Mouse (Mus musculus) hindbrain, embryonic 11.5 days (tissue): ENCODE data around the gene Srgap1. TPM values are rescaled to one million over a fixed set of nuclear protein-coding genes. Genes with fewer than 3 reads are reported as not detected.

Experiments used
- ATAC-seq: fragments of 200-750 bp; cut with Nextera tagmentation; 2 replicates; pipeline ENCODE4 v1.8.0; 2017; ENCODE audit warnings: mild to moderate bottlenecking, moderate TSS enrichment, moderate library complexity; ENCODE audit not compliant: low FRiP score
- DNase-seq: peaks from one replicate; pipeline ENCODE4 v3.0.0-alpha.2; 2015; ENCODE audit warnings: low spot score
- H3K27ac ChIP-seq: fragments of 300-500 bp; sonication (generic); 2 replicates; pipeline ENCODE4 v1.5.1; 2014; ENCODE audit warnings: mild to moderate bottlenecking, low read depth, low read length
- H3K27me3 ChIP-seq: fragments of 300-500 bp; sonication (generic); 2 replicates; pipeline ENCODE4 v1.6.1; 2014; ENCODE audit warnings: mild to moderate bottlenecking, low read length, moderate library complexity, mixed read lengths; ENCODE audit not compliant: control insufficient read depth, insufficient read depth
- H3K36me3 ChIP-seq: fragments of 300-500 bp; sonication (generic); 2 replicates; pipeline ENCODE4 v1.6.1; 2014; ENCODE audit warnings: mild to moderate bottlenecking, low read length, moderate library complexity, mixed read lengths; ENCODE audit not compliant: control insufficient read depth, insufficient read depth
- H3K4me1 ChIP-seq: fragments of 300-500 bp; sonication (generic); replicated peaks from 2 replicates; pipeline ENCODE4 v1.6.1; 2014; ENCODE audit warnings: low read length, mixed read lengths; ENCODE audit not compliant: control insufficient read depth, insufficient read depth
- H3K4me2 ChIP-seq: fragments of 300-500 bp; sonication (generic); replicated peaks from 2 replicates; pipeline ENCODE4 v1.6.1; 2014; ENCODE audit warnings: mild to moderate bottlenecking, low read depth, low read length
- H3K4me3 ChIP-seq: fragments of 300-500 bp; sonication (generic); 2 replicates; pipeline ENCODE4 v1.5.1; 2014; ENCODE audit warnings: low read depth, low read length
- H3K9ac ChIP-seq: fragments of 300-500 bp; sonication (generic); 2 replicates; pipeline ENCODE4 v1.6.1; 2014; ENCODE audit warnings: low read depth, low read length
- H3K9me3 ChIP-seq: fragments of 300-500 bp; sonication (generic); 2 replicates; pipeline ENCODE4 v1.6.1; 2016; ENCODE audit warnings: low read length; ENCODE audit not compliant: control insufficient read depth
- WGBS: fragments of 180-500 bp; shearing (Covaris S2); extraction: QIAGEN DNeasy Blood & Tissue Kit; methylation state at CpG from one replicate; pipeline ENCODE4 v1.1.7; 2014; 5-methylcytosine and 5-hydroxymethylcytosine counted together
- polyA plus RNA-seq: library from polyadenylated mRNA; unstranded; fragments of >200 nt; fragmentation: Nextera tagmentation; extraction: Ambion mirVana; gene quantifications from 2 replicates; pipeline ENCODE4 v1.2.1, GENCODE M21; 2014

The Srgap1 gene
- polyA plus RNA-seq, 1 experiment from 2014 or later = 26.5 TPM

DNA sequence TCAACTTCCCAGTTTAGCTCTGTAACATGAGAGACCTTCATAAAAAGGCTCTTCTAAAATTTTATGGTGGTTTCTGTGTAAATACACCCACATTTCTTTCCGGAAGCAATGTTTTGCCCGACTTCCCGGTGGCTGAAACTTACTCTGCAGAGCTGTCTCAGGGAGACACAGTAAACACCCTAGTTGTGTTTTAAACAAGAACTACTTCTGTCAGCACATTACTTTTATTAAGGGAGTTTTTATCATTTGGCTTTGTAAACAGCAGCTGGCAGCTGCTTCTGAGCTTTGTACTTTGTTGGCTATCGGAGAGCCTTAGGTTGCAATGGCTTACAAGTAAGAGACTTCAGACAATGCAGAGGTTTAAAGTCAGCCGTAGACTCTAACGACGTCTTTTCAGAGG lies 17.4 kb downstream of the Srgap1 start:
- ATAC-seq = no peak
- no peaks in the 10 kb centered on the region for H3K36me3 ChIP-seq
- H3K27ac ChIP-seq = no peak overlapping the region
- H3K4me3 ChIP-seq = no peak overlapping the region
- no peaks in the 10 kb centered on the region for H3K27me3 ChIP-seq
- DNase-seq = no peak
- H3K4me2 ChIP-seq = no peak overlapping the region
- no peaks in the 10 kb centered on the region for H3K4me1 ChIP-seq
- WGBS = 85% methylated on average over 7 of the region's 7 CpGs
- no peaks in the 10 kb centered on the region for H3K9me3 ChIP-seq
- no peak overlapping the region for H3K9ac ChIP-seq

DNA sequence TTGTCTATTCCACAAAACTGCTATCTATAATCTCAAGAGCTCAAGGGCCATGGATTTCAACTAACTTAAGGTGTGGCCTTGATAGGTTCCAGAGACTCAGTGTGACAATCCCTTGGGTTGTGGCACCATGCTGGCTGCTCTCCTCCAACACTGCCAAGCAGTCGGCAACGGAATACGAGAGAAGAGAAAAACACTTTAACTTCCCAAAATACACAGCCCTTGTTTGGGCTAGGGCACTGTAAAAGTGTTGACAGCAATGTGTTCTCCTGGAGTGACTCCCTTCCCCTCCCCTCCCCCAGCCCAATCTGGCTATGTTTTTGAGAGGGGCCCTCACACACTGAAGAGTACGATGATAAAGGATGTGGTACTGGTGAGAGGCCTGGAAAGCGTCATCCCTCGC lies 21.9 kb downstream of the Srgap1 start:
- no peaks in the 10 kb centered on the region for H3K27me3 ChIP-seq
- ATAC-seq (no peak), DNase-seq (no peak)
- H3K27ac ChIP-seq = no peak overlapping the region
- no peak overlapping the region for H3K4me3 ChIP-seq
- H3K4me2 ChIP-seq = no peak overlapping the region
- no peaks in the 10 kb centered on the region for H3K9me3 ChIP-seq
- 76% methylated on average over 6 of the region's 6 CpGs for WGBS
- H3K9ac ChIP-seq = no peak overlapping the region
- H3K36me3 ChIP-seq = peaks cover 5% of the 10 kb centered on the region; the same call in 1 of the 2 replicates
- H3K4me1 ChIP-seq = no peaks in the 10 kb centered on the region

DNA sequence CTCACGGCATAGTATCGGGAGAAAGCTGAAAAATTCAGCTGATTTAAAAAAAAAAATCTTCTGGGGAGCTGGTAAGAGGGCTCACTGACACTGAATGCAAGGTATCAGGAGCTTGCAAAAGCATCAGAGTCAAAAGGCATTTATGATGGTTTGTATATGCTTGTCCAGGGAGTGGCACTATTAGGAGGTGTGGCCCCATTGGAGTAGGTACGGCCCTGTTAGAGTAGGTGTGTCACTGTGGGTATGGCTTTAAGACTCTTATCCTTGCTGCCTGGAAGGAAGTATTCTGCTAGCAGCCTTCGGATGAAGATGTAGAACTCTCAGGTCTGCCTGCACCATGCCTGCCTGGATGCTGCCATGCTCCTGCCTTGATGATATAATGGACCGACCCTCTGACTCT lies 26.2 kb downstream of the Srgap1 start:
- no peak for ATAC-seq
- WGBS = 95% methylated on average over 5 of the region's 5 CpGs

GRCm38 (mm10) chr10:122020255-122020654 lies 26.9 kb downstream of the Srgap1 start:
- H3K4me3 ChIP-seq = no peak overlapping the region
- H3K36me3 ChIP-seq = peaks cover 5% of the 10 kb centered on the region; the same call in 1 of the 2 replicates
- 90% methylated on average over 5 of the region's 5 CpGs for WGBS
- H3K27ac ChIP-seq = no peak overlapping the region
- no peaks in the 10 kb centered on the region for H3K27me3 ChIP-seq
- ATAC-seq (no peak), DNase-seq (no peak)
- H3K4me1 ChIP-seq = peaks cover 4% of the 10 kb centered on the region; the same call in 1 of the 2 replicates
- no peak overlapping the region for H3K9ac ChIP-seq
- no peaks in the 10 kb centered on the region for H3K9me3 ChIP-seq
- no peak overlapping the region for H3K4me2 ChIP-seq

More for the DNA sequence above, 26.2 kb downstream of the Srgap1 start:
- peaks cover 4% of the 10 kb centered on the region; the same call in 1 of the 2 replicates for H3K4me1 ChIP-seq
- no peak for DNase-seq
- H3K9ac ChIP-seq = no peak overlapping the region
- H3K4me2 ChIP-seq = no peak overlapping the region
- no peaks in the 10 kb centered on the region for H3K9me3 ChIP-seq
- H3K4me3 ChIP-seq = no peak overlapping the region
- H3K27me3 ChIP-seq = no peaks in the 10 kb centered on the region
- H3K27ac ChIP-seq = no peak overlapping the region
- peaks cover 5% of the 10 kb centered on the region; the same call in 1 of the 2 replicates for H3K36me3 ChIP-seq

DNA sequence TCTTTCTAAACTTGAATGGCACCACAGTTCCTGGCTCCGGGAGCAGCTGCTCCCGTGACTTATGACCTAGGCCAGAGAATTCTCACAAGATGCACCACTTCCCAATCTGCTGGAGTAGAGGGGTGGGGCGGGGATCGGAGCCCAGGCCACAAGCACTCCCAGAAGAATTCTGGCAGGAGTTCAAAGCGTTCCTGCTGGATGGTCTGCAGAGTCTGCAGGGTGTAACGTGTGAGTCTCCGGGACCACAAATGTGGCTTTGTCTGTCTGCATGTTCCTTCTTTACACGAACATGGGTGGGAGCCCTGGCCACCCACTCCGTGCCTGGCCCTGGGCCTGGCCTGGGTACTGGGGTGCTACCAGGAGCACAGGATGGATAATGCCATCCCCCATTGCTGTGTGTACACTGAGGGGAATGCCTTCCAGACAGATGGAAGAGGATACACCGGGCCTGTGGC lies 28.5 kb downstream of the Srgap1 start:
- Histone ChIP-seq H3K36me3 (no peaks in the 10 kb centered on the region), H3K4me3 (no peak overlapping the region), H3K9ac (no peak overlapping the region), H3K27me3 (no peaks in the 10 kb centered on the region), H3K9me3 (no peaks in the 10 kb centered on the region), H3K4me1 (peaks cover 4% of the 10 kb centered on the region; the same call in 1 of the 2 replicates), H3K4me2 (no peak overlapping the region), H3K27ac (no peak overlapping the region)
- 58% methylated on average over 10 of the region's 10 CpGs for WGBS
- DNase-seq (no peak), ATAC-seq (0 out of 2 replicates have a peak, but pooled peaks have one; percentile 49)

DNA sequence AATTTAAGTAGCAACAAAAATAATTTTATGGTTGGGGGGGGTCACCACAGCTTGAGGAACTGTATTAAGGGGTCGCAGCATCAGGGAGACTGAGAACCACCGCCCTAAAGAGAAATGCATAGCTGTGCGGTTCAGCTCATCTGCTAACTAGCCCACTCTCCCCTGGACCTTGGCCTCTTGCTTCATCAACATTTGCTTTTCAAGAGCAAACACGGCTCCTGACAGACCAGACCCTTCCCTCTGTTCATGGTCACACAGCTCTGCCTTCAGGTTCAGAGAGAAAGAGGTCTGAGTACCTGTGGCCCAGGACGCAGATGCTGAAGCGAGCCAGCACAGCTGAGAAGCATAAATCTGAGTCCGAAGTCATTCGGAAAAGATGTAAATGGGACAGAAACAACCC lies 29.4 kb downstream of the Srgap1 start:
- H3K9ac ChIP-seq = no peak overlapping the region
- H3K27me3 ChIP-seq = no peaks in the 10 kb centered on the region
- no peak for ATAC-seq
- H3K9me3 ChIP-seq = no peaks in the 10 kb centered on the region
- no peak overlapping the region for H3K27ac ChIP-seq
- H3K4me2 ChIP-seq = no peak overlapping the region
- H3K4me3 ChIP-seq = no peak overlapping the region
- peaks cover 4% of the 10 kb centered on the region; the same call in 1 of the 2 replicates for H3K4me1 ChIP-seq
- no peak for DNase-seq
- no peaks in the 10 kb centered on the region for H3K36me3 ChIP-seq
- WGBS = 88% methylated on average over 8 of the region's 8 CpGs

GRCm38 (mm10) chr10:122017063-122017462 lies 30.1 kb downstream of the Srgap1 start:
- H3K9me3 ChIP-seq = no peaks in the 10 kb centered on the region
- H3K4me1 ChIP-seq = peaks cover 4% of the 10 kb centered on the region; the same call in 1 of the 2 replicates
- H3K27ac ChIP-seq = no peak overlapping the region
- no peak overlapping the region for H3K9ac ChIP-seq
- ATAC-seq = no peak
- no peaks in the 10 kb centered on the region for H3K27me3 ChIP-seq
- 66% methylated on average over 5 of the region's 5 CpGs for WGBS
- H3K4me3 ChIP-seq = no peak overlapping the region
- H3K36me3 ChIP-seq = no peaks in the 10 kb centered on the region
- no peak for DNase-seq
- H3K4me2 ChIP-seq = no peak overlapping the region

DNA sequence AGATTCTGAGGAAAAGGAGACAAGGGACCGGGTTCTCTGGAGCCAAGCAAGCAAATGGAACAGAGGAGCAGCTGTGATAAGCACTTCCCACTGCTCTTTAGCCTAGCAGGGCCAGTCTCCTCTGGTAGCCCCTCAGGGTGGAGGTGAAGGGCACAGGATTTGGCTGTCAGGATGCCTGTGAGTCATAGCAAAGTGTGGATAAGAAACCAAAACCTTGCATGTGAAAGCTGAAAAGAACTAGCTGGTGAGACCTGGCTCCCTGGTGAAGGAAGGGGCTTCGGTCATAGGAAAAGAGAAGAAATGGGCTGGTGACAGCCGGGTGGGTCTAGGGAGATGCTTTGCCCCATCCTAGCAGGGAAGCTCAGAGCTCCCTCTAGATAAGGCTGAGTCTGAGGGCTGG lies 30.5 kb downstream of the Srgap1 start:
- Histone ChIP-seq H3K9me3 (no peaks in the 10 kb centered on the region), H3K27me3 (no peaks in the 10 kb centered on the region), H3K27ac (no peak overlapping the region), H3K4me2 (no peak overlapping the region), H3K4me1 (peaks cover 4% of the 10 kb centered on the region; the same call in 1 of the 2 replicates), H3K9ac (no peak overlapping the region), H3K4me3 (no peak overlapping the region), H3K36me3 (no peaks in the 10 kb centered on the region)
- DNase-seq (no peak), ATAC-seq (no peak)
- WGBS = 92% methylated on average over 3 of the region's 3 CpGs

DNA sequence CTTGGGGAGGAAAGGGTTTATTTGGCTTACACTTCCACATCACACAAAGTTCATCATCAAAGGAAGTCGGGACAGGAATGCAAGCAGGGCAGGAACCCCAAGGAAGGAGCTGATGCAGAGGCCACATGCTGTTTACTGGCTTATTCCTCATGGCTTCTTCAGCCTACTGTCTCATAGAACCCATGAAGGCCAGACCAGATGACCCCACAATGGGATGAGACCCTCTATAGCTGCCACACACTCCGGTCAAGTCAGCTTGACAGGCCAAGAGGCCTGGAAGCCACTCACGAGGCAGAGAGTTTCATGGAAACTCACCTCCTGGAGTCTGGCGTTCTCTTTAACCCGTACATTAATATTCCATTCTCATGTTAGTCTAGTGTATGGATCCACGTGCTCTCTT lies 34.8 kb downstream of the Srgap1 start:
- H3K27ac ChIP-seq = no peak overlapping the region
- ATAC-seq (no peak), DNase-seq (no peak)
- 89% methylated on average over 6 of the region's 6 CpGs for WGBS
- H3K9ac ChIP-seq = no peak overlapping the region
- H3K4me2 ChIP-seq = no peak overlapping the region
- H3K9me3 ChIP-seq = no peaks in the 10 kb centered on the region
- no peaks in the 10 kb centered on the region for H3K36me3 ChIP-seq
- H3K4me1 ChIP-seq = no peaks in the 10 kb centered on the region; the same call in 1 of the 2 replicates
- no peaks in the 10 kb centered on the region for H3K27me3 ChIP-seq
- no peak overlapping the region for H3K4me3 ChIP-seq
